Mouse (Mus musculus): ENCODE data around the gene Ddx11.
"Not testable (repeated sequence)": the region's sequence is repeated elsewhere in the genome, so short reads cannot be mapped to it uniquely, and the experiment has no call there.

Ddx11 gene

GRCm38 (mm10) chr17:66112166-66112565, 11.2 kb upstream of the Ddx11 start:
- DNase-seq (ENCODE audit: low read depth, low spot score), result peak; percentile 10

DNA sequence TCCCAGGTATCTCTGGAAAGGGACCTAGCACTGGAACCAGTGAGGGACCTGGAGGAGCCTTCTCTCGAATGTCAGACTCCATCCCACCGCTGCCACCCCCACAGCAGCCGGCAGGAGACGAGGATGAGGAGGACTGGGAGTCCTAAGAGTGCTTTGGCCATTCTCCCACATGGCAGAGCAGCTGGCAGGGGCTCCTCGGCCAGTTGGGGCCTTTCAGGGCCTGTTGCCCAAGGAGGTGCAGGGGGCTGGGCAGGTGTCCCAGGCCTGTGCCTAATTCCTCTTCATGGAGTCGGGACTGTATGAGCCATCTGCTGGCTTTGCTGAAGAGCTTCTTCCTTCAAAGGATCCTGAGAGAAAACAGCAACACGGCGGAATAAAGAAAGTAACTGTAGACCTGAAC, 4.3 kb upstream of the Ddx11 start:
- no peak for DNase-seq (ENCODE audit: low read depth, low spot score)

GRCm38 (mm10) chr17:66120701-66121100, 2.6 kb upstream of the Ddx11 start:
- no peak for DNase-seq (ENCODE audit: low read depth, low spot score)

DNA sequence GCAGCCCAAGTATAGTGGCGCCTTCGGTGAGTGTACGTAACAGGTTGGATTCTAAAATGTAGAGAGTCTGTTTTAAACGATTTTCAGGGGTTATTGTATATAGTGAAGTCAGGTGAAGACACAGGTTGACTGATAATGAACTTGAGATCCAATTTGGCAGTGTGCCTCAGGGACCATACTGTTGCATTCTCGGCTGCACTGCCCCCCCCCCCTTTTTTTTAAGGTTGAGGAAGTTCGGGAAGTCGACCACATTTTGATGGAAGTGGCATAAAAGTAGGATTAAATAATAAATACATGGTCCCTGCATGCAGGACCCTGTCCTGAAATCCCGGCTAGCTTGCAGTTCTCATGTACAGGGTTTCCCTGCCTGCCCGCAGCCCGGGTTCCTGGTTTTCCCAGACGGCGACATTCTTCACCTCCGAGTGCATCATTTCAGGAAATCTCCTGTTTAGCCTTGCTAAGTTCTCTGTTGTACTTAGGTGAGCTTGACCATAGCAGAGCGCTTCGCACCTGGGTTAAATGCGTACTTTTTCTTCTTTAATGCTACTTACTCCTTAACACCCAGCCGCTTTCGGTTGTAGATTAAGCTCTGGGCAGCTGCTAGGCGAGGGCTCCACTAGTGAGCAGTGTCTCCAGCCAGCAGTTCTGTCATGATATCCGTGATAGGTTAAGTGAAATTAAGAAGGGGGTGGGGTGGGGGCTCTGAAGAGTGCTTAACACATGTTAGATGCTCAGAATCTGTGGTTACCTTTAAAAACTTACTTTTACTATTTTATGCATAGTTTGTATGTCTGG, 693 bp downstream of the Ddx11 start:
- DNase-seq (ENCODE audit: low read depth, low spot score), result peak; percentile 57

DNA sequence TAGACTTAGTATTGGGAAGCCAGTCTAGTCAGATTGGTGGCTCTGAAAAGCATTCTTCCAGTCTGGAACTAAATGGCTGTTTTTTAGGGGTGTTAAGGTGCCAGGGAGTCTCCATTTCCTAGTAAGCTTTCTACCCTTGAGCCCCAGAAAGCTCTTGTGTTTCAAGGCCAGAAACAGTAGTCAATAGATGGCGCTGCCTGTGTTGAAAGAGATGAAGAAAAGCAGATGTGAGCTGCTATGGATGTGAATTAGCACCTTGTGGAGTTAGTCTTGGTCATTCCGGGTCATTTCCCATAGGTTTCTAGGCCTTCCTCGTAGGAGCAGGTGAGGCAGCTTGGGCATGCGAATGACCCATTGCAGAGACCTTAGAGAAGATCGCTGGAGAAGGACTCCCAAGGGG, 1.9 kb downstream of the Ddx11 start:
- peak; percentile 63 for DNase-seq (ENCODE audit: low read depth, low spot score)

DNA sequence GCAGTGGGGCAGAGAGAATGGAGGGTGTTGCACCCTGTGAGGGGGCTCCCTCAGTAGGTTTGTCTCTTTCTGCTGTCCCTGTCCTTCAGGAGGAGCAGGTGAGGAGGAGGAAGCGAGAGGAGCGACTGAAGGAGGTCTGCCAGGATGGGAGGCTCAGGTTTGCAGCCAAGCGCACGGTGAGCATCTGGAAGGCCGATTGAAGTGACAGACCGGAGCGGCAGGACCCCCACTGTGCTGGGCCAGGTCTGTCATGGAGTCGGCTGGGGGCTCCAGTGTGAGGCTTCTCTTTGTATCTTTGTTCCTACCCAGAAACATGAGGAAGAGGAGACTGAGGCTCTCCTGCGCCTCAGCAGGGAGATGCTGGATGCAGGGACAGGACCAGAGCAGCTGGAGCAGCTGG, 7.1 kb downstream of the Ddx11 start:
- DNase-seq (ENCODE audit: low read depth, low spot score), result no peak

DNA sequence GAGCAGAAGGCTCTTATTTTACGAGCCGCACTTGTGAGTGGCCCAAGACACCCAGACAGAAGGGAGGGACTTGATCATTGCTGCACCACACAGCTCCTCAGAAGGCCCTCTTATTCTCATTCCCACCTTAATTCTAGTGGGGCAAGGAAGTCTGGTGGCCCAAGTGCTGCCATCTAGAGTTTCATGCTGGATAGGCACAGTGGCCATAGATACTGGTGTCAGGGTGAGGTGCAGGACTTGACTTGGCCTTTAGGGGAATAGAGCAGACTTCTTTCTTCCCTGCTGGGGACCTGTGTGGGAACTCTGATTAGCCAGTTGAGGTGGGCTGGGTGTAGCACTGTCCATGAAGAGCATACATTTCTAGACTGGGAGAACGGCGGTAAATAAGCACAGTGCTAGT, 7.9 kb downstream of the Ddx11 start:
- peak; percentile 25 for DNase-seq (ENCODE audit: low read depth, low spot score)

GRCm38 (mm10) chr17:66152706-66153662, 29.7 kb downstream of the Ddx11 start:
- not testable (repeated sequence) for DNase-seq (ENCODE audit: low read depth, low spot score)

- not testable (repeated sequence) for DNase-seq (ENCODE audit: low read depth, low spot score)
Measured at GRCm38 (mm10) chr17:66153735-66154423, 30.6 kb downstream of the Ddx11 start.

- DNase-seq (ENCODE audit: low read depth, low spot score), result no peak
Measured at GRCm38 (mm10) chr17:66154876-66155275, 31.6 kb downstream of the Ddx11 start.

DNA sequence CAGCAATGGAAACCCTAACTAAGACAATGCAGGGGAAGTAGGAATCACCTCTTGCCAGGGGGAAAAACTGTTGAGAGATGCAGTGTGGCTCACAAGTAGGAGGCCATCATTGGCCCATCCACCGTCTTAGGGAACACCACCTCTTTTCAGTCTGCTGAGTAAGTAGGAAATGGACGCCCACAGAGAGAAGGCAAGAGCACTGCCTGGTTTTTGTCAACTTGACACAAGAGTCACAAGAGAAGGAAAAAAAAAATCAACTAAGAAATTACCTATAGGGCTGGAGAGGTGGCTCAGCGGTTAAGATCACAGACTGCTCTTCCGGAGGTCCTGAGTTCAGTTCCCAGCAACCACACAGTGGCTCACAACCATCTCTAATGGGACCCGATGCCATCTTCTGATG, 35.0 kb downstream of the Ddx11 start:
- no peak for DNase-seq (ENCODE audit: low read depth, low spot score)

DNA sequence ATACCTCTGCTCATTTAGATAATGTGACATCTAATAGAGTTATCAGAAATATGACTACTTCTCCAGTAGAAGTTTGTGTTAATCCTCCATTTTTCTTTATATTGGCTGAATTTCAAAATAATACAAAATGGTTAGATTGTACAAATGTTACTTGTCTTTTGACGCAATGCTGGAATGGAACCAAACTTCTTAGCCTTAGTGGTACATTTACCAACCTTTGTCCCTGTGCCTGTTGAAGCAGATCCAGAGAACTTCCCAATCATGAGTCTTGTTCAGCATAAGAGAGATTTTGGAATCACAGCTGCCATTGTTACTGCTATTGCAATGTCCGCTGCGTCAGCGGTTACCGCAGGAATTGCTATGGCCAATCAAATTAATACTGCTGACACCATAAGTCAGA, 43.8 kb downstream of the Ddx11 start:
- not testable (repeated sequence) for DNase-seq (ENCODE audit: low read depth, low spot score)

GRCm38 (mm10) chr17:66170971-66171370, 47.7 kb downstream of the Ddx11 start:
- DNase-seq (ENCODE audit: low read depth, low spot score), result not testable (repeated sequence)

DNA sequence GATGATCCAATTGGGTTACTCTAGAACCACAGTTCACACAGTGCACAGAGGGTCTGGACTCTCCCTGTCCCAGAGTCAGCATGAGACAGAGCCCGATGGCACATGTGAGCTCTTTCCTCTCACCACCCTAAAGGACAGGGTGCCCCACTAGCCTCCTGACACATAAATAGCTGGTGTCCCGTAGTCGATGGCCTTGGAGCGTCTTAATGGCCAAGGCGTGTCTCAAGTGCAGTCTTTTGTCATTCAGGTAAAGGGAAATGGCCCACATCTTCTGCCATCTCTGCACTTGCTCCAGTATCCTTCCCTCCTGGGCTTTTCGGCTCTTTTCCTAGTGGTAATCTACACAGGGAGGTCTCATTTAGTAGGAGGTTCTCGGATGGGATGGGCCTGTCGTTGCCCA, 67.3 kb downstream of the Ddx11 start:
- DNase-seq (ENCODE audit: low read depth, low spot score), result no peak

DNA sequence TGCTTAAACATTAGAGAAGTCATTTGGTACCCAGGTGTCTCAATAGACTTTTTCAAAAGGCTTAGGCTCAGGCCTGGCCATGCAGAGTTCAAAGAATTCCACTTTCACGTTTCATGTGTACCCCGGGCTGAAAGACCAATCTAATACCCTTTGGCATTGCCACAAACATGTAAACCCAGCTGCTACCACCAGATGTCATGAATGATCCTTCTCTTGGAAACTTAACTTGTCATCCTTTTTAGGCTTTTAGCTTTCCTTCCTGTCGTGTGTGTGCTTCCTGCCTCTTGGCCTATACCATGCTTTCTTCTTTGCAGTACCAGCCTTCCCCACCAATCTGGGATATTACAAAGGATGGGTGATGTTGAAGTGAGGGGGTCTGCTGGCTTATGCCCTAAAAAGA, 73.7 kb downstream of the Ddx11 start:
- peak; percentile 55 for DNase-seq (ENCODE audit: low read depth, low spot score)
